Mouse (Mus musculus): ENCODE results near the gene Chaf1b. TPM values are rescaled to one million over a fixed set of nuclear protein-coding genes. Genes with fewer than 3 reads are reported as not detected.
A peak's percentile ranks its signal among the peaks of the same experiment; 100 is the strongest.

Chaf1b gene
- polyA plus RNA-seq (2015; fragmentation: Nextera tagmentation; extraction: Ambion mirVana) = 53.8 and 57.0 TPM in 2 replicates

DNA sequence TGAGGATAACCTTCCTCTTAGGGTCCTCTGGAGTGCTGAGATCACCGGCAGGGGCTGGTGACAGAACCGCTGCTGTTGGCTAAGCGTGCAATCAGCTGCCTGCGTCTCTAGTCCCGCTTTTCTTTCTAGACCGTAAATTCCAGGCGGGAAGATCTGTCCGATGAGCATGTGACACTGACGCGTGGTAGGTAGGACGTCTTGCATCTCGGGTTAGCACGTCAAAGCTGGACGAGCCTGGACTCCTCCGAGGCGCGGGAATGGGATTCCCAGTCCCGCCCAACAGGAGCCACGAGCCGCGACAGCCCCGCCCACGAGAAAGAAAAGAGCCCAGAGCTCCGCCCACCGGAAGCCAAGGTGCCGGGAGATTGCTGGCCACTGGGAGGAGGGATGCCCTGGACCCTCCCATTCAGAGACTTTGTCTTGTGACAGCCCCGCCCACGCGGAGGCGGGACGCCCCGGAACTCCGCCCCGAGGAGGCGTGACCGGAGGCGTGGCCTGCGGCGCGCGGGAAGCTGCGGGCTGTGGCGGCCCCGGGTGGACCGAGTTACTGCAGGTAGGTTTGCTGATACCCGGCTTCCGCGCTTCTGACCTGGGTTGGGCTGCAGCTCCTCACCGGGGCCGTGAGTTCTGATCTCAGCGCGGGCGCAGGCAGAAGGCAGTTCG lies at the start of gene Chaf1b:
Gene Chaf1b, plus strand, starts transcription at position 479 of the 663 bp plus-strand sequence.
- Histone ChIP-seq H3K9ac (peak within 1 kb of the TSS; percentile 84), H3K27ac (peak within 1 kb of the TSS; percentile 16; the same call in 1 of the 2 replicates), H3K4me3 (replicated peaks) (peak within 1 kb of the TSS; percentile 95), H3K27me3 (replicated peaks) (no peaks in the 10 kb centered on the region), H3K9me3 (no peaks in the 10 kb centered on the region), H3K36me3 (0 out of 2 replicates have a peak, but pooled peaks cover 4% of the 10 kb centered on the region), H3K4me1 (peaks cover 6% of the 10 kb centered on the region; the same call in 1 of the 2 replicates), H3K4me2 (peak within 1 kb of the TSS; percentile 95)
- peak; percentile 93 for ATAC-seq (ENCODE audit: insufficient read depth, low FRiP score, low read depth)
- under 1% methylated on average over 54 of the region's 54 CpGs for WGBS

DNA sequence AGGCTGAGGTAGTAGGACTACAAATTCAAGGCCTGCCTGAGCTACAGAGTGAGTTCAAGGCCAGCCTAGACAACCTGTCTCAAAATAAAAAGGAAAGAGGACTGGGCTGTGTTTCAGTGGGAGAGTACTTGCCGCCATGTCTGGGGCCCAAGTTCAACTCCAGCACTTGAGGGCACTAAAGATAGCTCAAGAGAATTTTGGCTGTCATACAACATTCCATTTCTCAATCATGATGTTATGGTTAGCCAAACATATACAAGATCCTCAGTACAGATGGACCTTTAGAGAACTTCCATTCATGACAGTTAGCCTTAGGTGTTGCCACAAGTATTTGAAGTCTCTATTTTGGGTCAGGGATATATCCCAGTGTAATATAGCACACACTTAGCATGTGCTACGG lies 49.6 kb upstream of the Chaf1b start:
- no peaks in the 10 kb centered on the region for H3K27me3 ChIP-seq (replicated peaks)
- peaks cover 18% of the 10 kb centered on the region for H3K4me1 ChIP-seq
- H3K4me2 ChIP-seq = peak overlapping the region; percentile 82
- no peak overlapping the region for H3K27ac ChIP-seq
- H3K4me3 ChIP-seq (replicated peaks) = no peak overlapping the region
- H3K9ac ChIP-seq = no peak overlapping the region
- 89% methylated on average over 2 of the region's 2 CpGs for WGBS
- ATAC-seq (ENCODE audit: insufficient read depth, low FRiP score, low read depth) = no peak
- no peaks in the 10 kb centered on the region for H3K9me3 ChIP-seq
- H3K36me3 ChIP-seq = no peaks in the 10 kb centered on the region

DNA sequence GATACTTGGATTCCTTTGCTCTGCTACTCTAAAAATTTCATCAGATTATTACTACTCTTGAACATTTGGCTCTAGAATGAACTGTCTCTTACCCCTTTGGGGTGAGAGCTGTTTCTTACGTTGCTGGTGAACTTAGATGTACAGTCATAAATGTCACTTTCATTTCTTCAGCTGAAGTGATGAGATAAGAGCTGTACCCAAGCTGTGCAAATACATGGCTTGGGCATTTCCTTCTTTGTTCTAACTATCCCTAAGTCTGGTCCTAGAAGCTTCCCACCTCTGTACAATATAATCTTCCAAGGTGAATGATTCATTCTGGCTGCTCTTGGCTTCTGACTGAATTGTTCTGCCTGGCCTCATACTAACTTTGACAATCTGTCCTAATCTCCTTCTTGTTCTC lies 44.7 kb upstream of the Chaf1b start:
- Histone ChIP-seq H3K36me3 (no peaks in the 10 kb centered on the region), H3K4me2 (no peak overlapping the region), H3K4me1 (peaks cover 9% of the 10 kb centered on the region; the same call in 1 of the 2 replicates), H3K27me3 (replicated peaks) (no peaks in the 10 kb centered on the region), H3K27ac (no peak overlapping the region), H3K4me3 (replicated peaks) (no peak overlapping the region), H3K9me3 (no peaks in the 10 kb centered on the region), H3K9ac (no peak overlapping the region)
- WGBS = 85% methylated on average over 1 of the region's 1 CpGs
- no peak for ATAC-seq (ENCODE audit: insufficient read depth, low FRiP score, low read depth)

DNA sequence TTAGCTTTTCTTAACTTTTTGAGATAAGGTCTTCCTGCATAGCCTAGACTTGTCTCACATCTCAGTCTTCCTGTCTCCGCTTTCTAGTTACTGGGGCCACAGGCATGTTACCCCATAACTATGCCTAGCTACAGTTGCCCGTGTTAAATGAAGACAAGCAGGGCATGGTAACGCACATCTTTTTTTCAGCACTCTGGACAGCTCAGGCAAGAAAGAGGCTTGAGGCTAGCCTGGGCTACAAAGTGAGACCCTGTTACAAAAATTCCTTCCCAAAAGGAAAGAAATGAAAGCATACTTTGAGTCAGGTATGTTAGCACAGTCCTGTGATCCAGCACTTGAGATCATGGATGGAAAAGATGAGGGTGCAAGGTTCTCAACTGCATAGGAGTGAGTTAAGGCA lies 33.2 kb upstream of the Chaf1b start:
- no peak overlapping the region for H3K9ac ChIP-seq
- H3K4me1 ChIP-seq = no peaks in the 10 kb centered on the region
- peaks cover 49% of the 10 kb centered on the region for H3K36me3 ChIP-seq
- H3K9me3 ChIP-seq = no peaks in the 10 kb centered on the region
- no peak overlapping the region for H3K27ac ChIP-seq
- no peak overlapping the region for H3K4me2 ChIP-seq
- 92% methylated on average over 3 of the region's 3 CpGs for WGBS
- H3K4me3 ChIP-seq (replicated peaks) = no peak overlapping the region
- no peak for ATAC-seq (ENCODE audit: insufficient read depth, low FRiP score, low read depth)
- no peaks in the 10 kb centered on the region for H3K27me3 ChIP-seq (replicated peaks)

DNA sequence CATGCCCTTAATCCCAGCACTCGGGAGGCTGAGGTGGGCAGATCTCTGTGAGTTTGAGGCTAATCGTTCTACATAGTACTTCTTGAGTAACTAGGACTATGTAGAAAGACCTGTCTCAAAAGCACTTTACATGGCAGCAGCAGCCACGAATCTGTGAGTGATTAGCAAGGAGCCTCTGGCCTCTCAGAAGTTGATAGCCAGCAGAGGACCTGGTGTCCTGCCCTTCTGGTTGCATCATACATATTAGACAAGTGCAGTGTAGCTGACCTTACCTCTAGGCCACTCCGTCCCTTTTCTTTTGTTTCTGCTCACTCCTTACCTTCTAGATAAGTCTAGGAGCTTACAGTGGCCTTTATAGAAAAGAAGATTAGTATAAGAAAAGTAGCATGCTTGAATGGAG lies 23.7 kb upstream of the Chaf1b start:
- no peak overlapping the region for H3K4me3 ChIP-seq (replicated peaks)
- 87% methylated on average over 4 of the region's 4 CpGs for WGBS
- H3K27me3 ChIP-seq (replicated peaks) = no peaks in the 10 kb centered on the region
- H3K9me3 ChIP-seq = no peaks in the 10 kb centered on the region
- ATAC-seq (ENCODE audit: insufficient read depth, low FRiP score, low read depth) = no peak
- H3K4me1 ChIP-seq = no peaks in the 10 kb centered on the region
- no peak overlapping the region for H3K9ac ChIP-seq
- peaks cover 46% of the 10 kb centered on the region for H3K36me3 ChIP-seq
- no peak overlapping the region for H3K4me2 ChIP-seq
- no peak overlapping the region for H3K27ac ChIP-seq

DNA sequence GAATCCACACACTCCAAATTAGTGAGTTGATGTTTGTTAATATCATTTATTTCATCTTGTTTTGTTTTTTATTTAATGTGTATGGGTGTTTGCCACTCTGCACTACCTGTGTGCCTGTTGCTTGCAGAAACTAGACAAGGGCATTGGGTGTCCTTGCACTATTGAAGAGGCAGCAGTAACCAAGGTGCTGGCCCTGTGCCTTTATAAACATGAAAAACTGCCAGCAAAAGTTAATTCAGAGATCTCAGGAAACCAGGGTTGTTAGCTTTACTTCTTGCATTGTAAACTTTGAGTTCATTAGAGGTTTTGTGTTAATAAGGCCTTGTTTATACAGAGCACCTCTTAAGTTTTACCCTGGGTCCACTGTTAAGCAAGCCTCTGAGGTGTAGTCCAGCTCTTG lies 23.0 kb upstream of the Chaf1b start:
- Histone ChIP-seq H3K27ac (no peak overlapping the region), H3K9me3 (no peaks in the 10 kb centered on the region), H3K4me1 (no peaks in the 10 kb centered on the region), H3K36me3 (peaks cover 47% of the 10 kb centered on the region), H3K4me2 (no peak overlapping the region), H3K9ac (no peak overlapping the region), H3K27me3 (replicated peaks) (no peaks in the 10 kb centered on the region), H3K4me3 (replicated peaks) (no peak overlapping the region)
- ATAC-seq (ENCODE audit: insufficient read depth, low FRiP score, low read depth) = no peak

DNA sequence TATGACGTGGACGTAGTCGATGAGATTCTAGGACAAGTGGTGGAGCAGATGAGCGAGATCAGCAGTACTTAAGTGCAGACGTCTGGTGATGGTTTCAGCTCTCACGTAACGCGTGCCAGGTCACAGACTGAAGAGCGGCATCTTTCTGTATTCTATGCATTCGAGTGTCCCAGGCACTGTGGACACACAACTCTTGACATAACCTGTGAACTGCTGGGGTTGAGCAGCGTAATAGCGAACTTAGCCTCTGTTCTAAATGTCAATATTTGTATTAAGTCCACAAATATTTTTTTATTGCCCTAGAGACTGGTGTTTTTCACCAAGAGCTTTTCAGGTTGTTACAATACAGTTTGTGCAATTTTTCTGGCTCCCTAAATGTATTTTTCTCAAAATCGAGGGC lies 8.9 kb upstream of the Chaf1b start:
- no peak overlapping the region for H3K27ac ChIP-seq
- no peak for ATAC-seq (ENCODE audit: insufficient read depth, low FRiP score, low read depth)
- no peaks in the 10 kb centered on the region for H3K4me1 ChIP-seq
- H3K4me2 ChIP-seq = no peak overlapping the region
- 78% methylated on average over 13 of the region's 13 CpGs for WGBS
- H3K9me3 ChIP-seq = no peaks in the 10 kb centered on the region
- peaks cover 55% of the 10 kb centered on the region for H3K36me3 ChIP-seq
- no peak overlapping the region for H3K9ac ChIP-seq
- H3K27me3 ChIP-seq (replicated peaks) = no peaks in the 10 kb centered on the region
- no peak overlapping the region for H3K4me3 ChIP-seq (replicated peaks)

DNA sequence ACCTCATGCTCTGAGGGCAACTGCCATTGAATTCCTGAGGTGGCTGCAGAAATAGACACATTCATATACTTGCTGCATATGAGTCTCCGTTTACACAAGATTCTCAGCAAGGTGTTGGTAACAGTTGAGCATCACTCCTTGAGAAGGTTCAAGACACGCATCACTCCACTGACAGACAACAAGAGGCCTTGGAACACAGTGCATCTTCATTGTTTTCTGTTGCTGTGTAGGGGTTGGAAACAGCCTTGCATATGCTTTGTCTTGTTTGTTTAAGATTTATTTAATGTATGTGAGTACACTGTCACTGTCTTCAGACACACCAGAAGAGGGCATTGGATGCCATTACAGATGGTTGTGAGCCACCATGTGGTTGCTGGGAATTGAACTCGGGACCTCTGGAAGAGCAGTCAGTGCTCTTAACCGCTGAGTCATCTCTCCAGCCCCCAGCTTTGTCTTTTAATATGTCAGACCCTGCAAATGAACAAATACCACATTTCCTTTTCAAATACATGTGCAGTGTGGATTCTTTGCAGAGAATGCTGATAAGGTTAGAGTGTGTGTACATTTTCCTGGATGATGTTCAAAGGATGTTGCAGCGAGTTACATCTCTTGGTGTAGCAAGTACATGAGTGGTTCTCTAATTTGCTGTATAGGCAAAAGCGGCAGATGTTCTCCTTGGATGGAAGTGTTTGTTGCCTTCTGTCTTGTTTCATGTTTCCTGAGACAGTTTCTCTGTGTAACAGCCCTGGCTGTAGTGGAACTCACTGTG lies 5.9 kb upstream of the Chaf1b start:
- Histone ChIP-seq H3K9ac (no peak overlapping the region), H3K9me3 (no peaks in the 10 kb centered on the region), H3K4me3 (replicated peaks) (no peak overlapping the region), H3K27me3 (replicated peaks) (no peaks in the 10 kb centered on the region), H3K4me2 (no peak overlapping the region), H3K27ac (no peak overlapping the region), H3K4me1 (no peaks in the 10 kb centered on the region), H3K36me3 (peaks cover 35% of the 10 kb centered on the region)
- WGBS = 83% methylated on average over 6 of the region's 6 CpGs
- ATAC-seq (ENCODE audit: insufficient read depth, low FRiP score, low read depth) = no peak

DNA sequence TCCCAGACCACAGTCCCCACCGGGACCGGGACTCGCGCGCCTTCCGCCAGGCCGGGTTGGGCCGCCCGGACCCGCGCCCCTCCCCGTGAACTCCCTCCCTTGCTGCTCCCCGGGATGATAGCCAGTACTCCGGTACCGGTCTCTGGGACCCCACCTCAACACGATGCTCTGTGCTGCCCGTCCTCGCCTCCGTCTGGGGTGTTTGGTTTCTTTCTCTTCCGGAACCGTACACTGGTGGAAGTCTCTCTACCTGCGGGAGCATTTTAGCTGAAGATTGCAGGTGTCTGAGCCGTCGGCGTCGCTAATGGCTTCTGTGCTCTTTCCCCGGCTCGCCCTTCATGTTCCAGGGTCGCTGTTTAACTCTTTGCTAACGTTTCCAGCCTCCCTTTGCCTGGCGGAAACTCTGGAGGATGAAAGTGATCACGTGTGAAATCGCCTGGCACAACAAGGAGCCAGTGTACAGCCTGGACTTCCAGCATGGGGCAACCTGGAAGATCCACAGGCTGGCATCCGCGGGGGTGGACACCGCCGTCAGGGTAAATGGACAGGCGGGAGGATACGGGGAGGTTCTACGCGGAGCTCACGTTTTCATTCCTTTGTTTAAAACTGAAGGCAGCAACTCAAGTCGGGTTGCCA lies 503 bp downstream of the Chaf1b start:
- H3K9ac ChIP-seq = peak overlapping the region; percentile 84
- peak overlapping the region; percentile 95 for H3K4me2 ChIP-seq
- H3K27me3 ChIP-seq (replicated peaks) = no peaks in the 10 kb centered on the region
- peak overlapping the region; percentile 95 for H3K4me3 ChIP-seq (replicated peaks)
- H3K9me3 ChIP-seq = no peaks in the 10 kb centered on the region
- 0 out of 2 replicates have a peak, but pooled peaks cover 4% of the 10 kb centered on the region for H3K36me3 ChIP-seq
- peak; percentile 41 for ATAC-seq (ENCODE audit: insufficient read depth, low FRiP score, low read depth)
- WGBS = under 1% methylated on average over 43 of the region's 43 CpGs
- H3K27ac ChIP-seq = peak overlapping the region; percentile 16; the same call in 1 of the 2 replicates
- H3K4me1 ChIP-seq = peaks cover 6% of the 10 kb centered on the region; the same call in 1 of the 2 replicates

DNA sequence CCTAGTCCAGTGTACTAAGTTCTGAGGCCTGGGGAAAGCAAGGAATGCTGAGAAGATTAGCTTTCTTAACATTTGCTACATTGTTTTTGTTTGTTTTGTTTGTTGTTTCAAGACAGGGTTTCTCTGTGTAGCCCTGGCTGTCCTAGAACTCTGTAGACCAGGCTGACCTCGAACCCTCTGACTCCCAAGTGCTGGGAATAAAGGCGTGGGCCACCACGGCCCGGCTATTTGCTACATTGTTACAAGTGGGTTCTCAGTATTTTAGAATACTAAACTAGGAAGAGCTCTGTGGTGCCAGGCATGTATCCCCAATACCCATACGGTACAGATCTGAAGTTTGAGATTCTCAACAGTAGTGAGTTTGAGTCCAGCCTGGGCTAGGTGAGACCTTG lies 1.0 kb downstream of the Chaf1b start:
- H3K4me1 ChIP-seq = peaks cover 6% of the 10 kb centered on the region; the same call in 1 of the 2 replicates
- peak overlapping the region; percentile 95 for H3K4me3 ChIP-seq (replicated peaks)
- no peak overlapping the region for H3K27ac ChIP-seq
- ATAC-seq (ENCODE audit: insufficient read depth, low FRiP score, low read depth) = no peak
- H3K9me3 ChIP-seq = no peaks in the 10 kb centered on the region
- H3K27me3 ChIP-seq (replicated peaks) = no peaks in the 10 kb centered on the region
- peak overlapping the region; percentile 95 for H3K4me2 ChIP-seq
- peak overlapping the region; percentile 84; the same call in 1 of the 2 replicates for H3K9ac ChIP-seq
- WGBS = 43% methylated on average over 5 of the region's 5 CpGs
- H3K36me3 ChIP-seq = 0 out of 2 replicates have a peak, but pooled peaks cover 4% of the 10 kb centered on the region

DNA sequence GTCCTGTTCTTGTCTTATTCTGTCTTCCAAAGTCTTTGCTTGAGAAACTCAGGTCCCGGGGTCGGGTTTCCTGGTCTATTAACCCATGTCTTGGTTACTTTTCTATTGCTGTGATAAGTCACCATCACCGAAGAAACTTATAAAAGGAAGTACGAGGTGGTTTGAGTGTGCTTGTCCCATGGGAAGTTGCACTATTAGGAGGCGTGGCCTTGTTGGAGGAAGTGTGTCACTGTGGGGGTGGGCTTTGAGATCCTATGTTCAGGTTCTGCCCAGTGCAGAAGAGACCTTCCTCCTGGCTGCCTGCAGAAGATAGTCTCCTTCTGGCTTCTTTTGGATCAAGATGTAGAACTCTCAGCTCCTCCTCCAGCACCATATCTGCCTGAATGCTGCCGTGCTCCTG lies 4.8 kb downstream of the Chaf1b start:
- no peak overlapping the region for H3K4me2 ChIP-seq
- H3K27ac ChIP-seq = no peak overlapping the region
- no peaks in the 10 kb centered on the region for H3K27me3 ChIP-seq (replicated peaks)
- WGBS = 88% methylated on average over 6 of the region's 6 CpGs
- H3K4me3 ChIP-seq (replicated peaks) = no peak overlapping the region
- H3K9me3 ChIP-seq = no peaks in the 10 kb centered on the region
- peaks cover 14% of the 10 kb centered on the region; the same call in 1 of the 2 replicates for H3K36me3 ChIP-seq
- no peaks in the 10 kb centered on the region for H3K4me1 ChIP-seq
- no peak overlapping the region for H3K9ac ChIP-seq
- no peak for ATAC-seq (ENCODE audit: insufficient read depth, low FRiP score, low read depth)
